Mouse (Mus musculus) ES-Bruce4 (cell line): ENCODE measurements around the gene Klhl9. TPM values are rescaled to one million over a fixed set of nuclear protein-coding genes. Genes with fewer than 3 reads are reported as not detected.

Source experiments
- H3K27ac ChIP-seq: 2 replicates; pipeline ENCODE4 v1.5.1; 2012; ENCODE audit warnings: low read length, inconsistent platforms; ENCODE audit not compliant: insufficient read depth
- H3K27me3 ChIP-seq: 2 replicates; pipeline ENCODE4 v1.6.1; 2012; ENCODE audit warnings: mild to moderate bottlenecking, low read length, inconsistent platforms; ENCODE audit not compliant: control insufficient read depth, poor library complexity, insufficient read depth, severe bottlenecking
- H3K36me3 ChIP-seq: 2 replicates; pipeline ENCODE4 v1.6.1; 2012; ENCODE audit warnings: inconsistent platforms, mild to moderate bottlenecking, low read length, moderate library complexity; ENCODE audit not compliant: control insufficient read depth, poor library complexity, insufficient read depth, severe bottlenecking
- H3K4me1 ChIP-seq: one replicate; pipeline ENCODE4 v1.8.1; 2011; ENCODE audit warnings: low read length; ENCODE audit not compliant: control insufficient read depth, insufficient read depth
- H3K4me3 ChIP-seq: 2 replicates; pipeline ENCODE4 v1.5.1; 2011; ENCODE audit warnings: low read depth, mild to moderate bottlenecking, low read length
- H3K9ac ChIP-seq: 2 replicates; pipeline ENCODE4 v1.6.1; 2012; ENCODE audit warnings: low read depth, mild to moderate bottlenecking, inconsistent platforms; ENCODE audit not compliant: poor library complexity, severe bottlenecking
- H3K9me3 ChIP-seq: replicated peaks from 2 replicates; pipeline ENCODE4 v1.6.1; 2012; ENCODE audit warnings: mild to moderate bottlenecking, low read length, inconsistent platforms; ENCODE audit not compliant: control insufficient read depth, poor library complexity, insufficient read depth, severe bottlenecking
- CTCF ChIP-seq: IDR thresholded peaks from one replicate; pipeline ENCODE4 v1.8.1; 2011; ENCODE audit warnings: low read depth, low read length
- EP300 ChIP-seq: IDR thresholded peaks from 2 replicates; pipeline ENCODE4 v1.6.1; 2011; ENCODE audit warnings: low read depth, low read length; ENCODE audit not compliant: insufficient read depth
- POLR2A ChIP-seq: IDR thresholded peaks from one replicate; pipeline ENCODE4 v1.8.1; 2011; ENCODE audit warnings: low read length; ENCODE audit not compliant: insufficient read depth
- polyA plus RNA-seq: library from polyadenylated mRNA; stranded (reverse); fragments of >200 nt; gene quantifications from 2 replicates; pipeline ENCODE4 v1.2.4, GENCODE M21; 2011; ENCODE audit warnings: low read depth; ENCODE audit not compliant: missing spikeins, insufficient read depth, insufficient read length

Gene Klhl9
- polyA plus RNA-seq, 1 experiment, result 83.1 TPM

GRCm38 (mm10) chr4:88718715-88719114 is 3.5 kb downstream of the Klhl9 start:
- H3K9ac ChIP-seq, result no peak overlapping the region
- H3K36me3 ChIP-seq, result peaks cover 21% of the 10 kb centered on the region
- peaks cover 8% of the 10 kb centered on the region; the same call in 1 of the 2 replicates for H3K9me3 ChIP-seq
- no peak overlapping the region for H3K27ac ChIP-seq
- H3K4me3 ChIP-seq, result no peak overlapping the region
- H3K4me1 ChIP-seq, result peaks cover 2% of the 10 kb centered on the region
- TF ChIP-seq CTCF (no peak), POLR2A (no peak), EP300 (no peak)
- H3K27me3 ChIP-seq, result no peaks in the 10 kb centered on the region

- no peak overlapping the region for H3K27ac ChIP-seq
- H3K36me3 ChIP-seq, result peaks cover 13% of the 10 kb centered on the region
- TF ChIP-seq EP300 (no peak), CTCF (no peak), POLR2A (no peak)
- no peak overlapping the region for H3K9ac ChIP-seq
- H3K4me3 ChIP-seq, result no peak overlapping the region
- H3K4me1 ChIP-seq, result peaks cover 2% of the 10 kb centered on the region
- peaks cover 1% of the 10 kb centered on the region; the same call in 1 of the 2 replicates for H3K9me3 ChIP-seq
- H3K27me3 ChIP-seq, result no peaks in the 10 kb centered on the region
Observed at GRCm38 (mm10) chr4:88715059-88715458, 7.2 kb downstream of the Klhl9 start.

DNA sequence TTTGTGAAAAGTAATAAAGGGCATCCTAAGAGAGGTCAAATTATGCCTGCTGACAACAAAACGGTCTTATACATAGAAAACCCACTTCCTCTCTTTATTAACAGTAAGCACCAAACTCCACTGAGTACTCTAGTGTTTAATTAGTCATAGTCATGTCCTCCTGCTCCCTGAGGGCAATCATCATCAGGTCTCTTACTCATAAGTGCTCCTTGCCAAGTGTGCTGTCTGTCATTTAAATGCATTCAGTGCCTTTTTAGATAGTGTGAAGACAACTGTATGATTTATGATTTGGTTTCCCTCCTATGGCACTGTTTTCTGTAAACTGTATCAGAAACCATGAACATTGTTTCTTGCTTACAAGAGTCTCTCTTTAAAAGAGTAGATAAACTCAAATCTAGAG is 8.0 kb downstream of the Klhl9 start:
- no peak overlapping the region for H3K4me3 ChIP-seq
- TF ChIP-seq EP300 (no peak), CTCF (no peak), POLR2A (no peak)
- H3K9ac ChIP-seq, result no peak overlapping the region
- no peaks in the 10 kb centered on the region for H3K4me1 ChIP-seq
- no peaks in the 10 kb centered on the region for H3K27me3 ChIP-seq
- no peaks in the 10 kb centered on the region for H3K9me3 ChIP-seq
- peaks cover 8% of the 10 kb centered on the region for H3K36me3 ChIP-seq
- H3K27ac ChIP-seq, result no peak overlapping the region

DNA sequence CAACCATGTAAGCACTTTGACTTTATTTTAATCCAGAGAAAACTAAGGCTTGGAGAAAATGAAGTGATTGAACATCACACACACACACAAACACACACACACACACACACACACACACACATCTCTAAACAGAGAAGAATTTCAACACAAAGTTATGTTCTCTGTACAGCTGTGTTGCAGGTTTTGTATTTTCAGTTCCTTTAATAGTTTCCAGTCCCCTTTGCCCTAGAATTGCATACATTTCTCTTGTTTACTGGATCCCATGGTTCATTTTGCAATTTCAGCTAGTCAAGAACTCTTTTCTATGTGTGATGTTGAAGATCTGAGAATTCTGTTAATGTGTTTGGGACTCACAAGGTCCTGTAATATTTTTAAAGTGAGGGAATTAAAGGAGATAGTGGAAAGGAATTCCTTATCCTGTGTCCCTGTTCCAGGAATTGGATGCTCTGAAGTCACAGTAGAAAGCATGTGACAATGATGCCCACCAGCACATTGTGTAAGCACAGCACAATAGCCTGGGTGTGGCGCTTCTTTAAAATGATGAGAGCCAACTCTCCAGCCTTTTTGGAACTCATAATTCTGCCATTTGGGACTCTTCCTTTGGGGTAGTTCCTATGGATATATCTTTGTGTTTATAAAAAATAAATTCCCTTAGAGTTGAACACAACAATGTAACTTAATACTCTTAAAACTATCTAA is 15.0 kb downstream of the Klhl9 start:
- Histone ChIP-seq H3K9me3 (no peaks in the 10 kb centered on the region), H3K27ac (no peak overlapping the region), H3K9ac (no peak overlapping the region), H3K36me3 (no peaks in the 10 kb centered on the region), H3K4me3 (no peak overlapping the region), H3K4me1 (peaks cover 2% of the 10 kb centered on the region), H3K27me3 (no peaks in the 10 kb centered on the region)
- TF ChIP-seq POLR2A, result no peak
- TF ChIP-seq EP300, result no peak
- no peak for TF ChIP-seq CTCF

DNA sequence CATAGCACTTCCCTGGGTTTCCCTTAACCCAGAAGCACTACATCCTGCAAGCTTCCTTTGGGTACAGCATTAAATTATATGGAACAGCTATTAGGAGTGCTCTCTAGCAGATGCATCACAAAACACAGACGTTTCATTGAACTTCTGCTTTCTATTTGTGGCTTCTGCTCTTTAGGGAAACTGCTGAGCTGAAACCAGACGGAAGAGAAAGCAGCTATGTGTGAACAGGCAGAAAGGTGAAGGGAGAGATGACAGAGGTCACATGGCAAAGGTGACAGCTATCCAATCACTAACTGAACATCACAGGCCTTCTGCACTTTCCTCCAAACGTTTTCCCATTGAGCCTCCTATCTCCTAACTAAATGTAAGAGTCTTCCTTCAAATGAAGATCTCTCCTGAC is 16.3 kb downstream of the Klhl9 start:
- H3K27me3 ChIP-seq, result no peaks in the 10 kb centered on the region
- H3K4me3 ChIP-seq, result no peak overlapping the region
- no peaks in the 10 kb centered on the region for H3K36me3 ChIP-seq
- TF ChIP-seq EP300 (no peak), POLR2A (no peak), CTCF (no peak)
- no peaks in the 10 kb centered on the region for H3K9me3 ChIP-seq
- no peak overlapping the region for H3K27ac ChIP-seq
- no peak overlapping the region for H3K9ac ChIP-seq
- peaks cover 3% of the 10 kb centered on the region for H3K4me1 ChIP-seq

GRCm38 (mm10) chr4:88699301-88699700 is 23.0 kb downstream of the Klhl9 start:
- no peak overlapping the region for H3K9ac ChIP-seq
- H3K4me3 ChIP-seq, result no peak overlapping the region
- H3K9me3 ChIP-seq, result no peaks in the 10 kb centered on the region
- no peak overlapping the region for H3K27ac ChIP-seq
- TF ChIP-seq EP300, result no peak
- TF ChIP-seq POLR2A, result no peak
- no peak for TF ChIP-seq CTCF
- H3K36me3 ChIP-seq, result no peaks in the 10 kb centered on the region
- no peaks in the 10 kb centered on the region for H3K27me3 ChIP-seq
- peaks cover 3% of the 10 kb centered on the region for H3K4me1 ChIP-seq
